Mouse (Mus musculus) liver, adult 2 months (tissue): ENCODE measurements at regions not wholly inside any gene's neighbourhood (a gene's known extent, or its start where the extent isn't known, plus 50 kb on each side); places are given as distances from the start of the nearest gene placed in this dataset.

ENCODE experiments used
- CTCF ChIP-seq: fragments of 200-500 bp; IDR thresholded peaks from 2 replicates; pipeline ENCODE4 v1.5.1; 2011; ENCODE audit warnings: low read depth, low read length, control low read depth
- POLR2A ChIP-seq: fragments of 200-500 bp; IDR thresholded peaks from 2 replicates; pipeline ENCODE4 v1.6.1; 2011; ENCODE audit warnings: low read length, control low read depth; ENCODE audit not compliant: insufficient read depth; ENCODE audit errors: extremely low read depth

DNA sequence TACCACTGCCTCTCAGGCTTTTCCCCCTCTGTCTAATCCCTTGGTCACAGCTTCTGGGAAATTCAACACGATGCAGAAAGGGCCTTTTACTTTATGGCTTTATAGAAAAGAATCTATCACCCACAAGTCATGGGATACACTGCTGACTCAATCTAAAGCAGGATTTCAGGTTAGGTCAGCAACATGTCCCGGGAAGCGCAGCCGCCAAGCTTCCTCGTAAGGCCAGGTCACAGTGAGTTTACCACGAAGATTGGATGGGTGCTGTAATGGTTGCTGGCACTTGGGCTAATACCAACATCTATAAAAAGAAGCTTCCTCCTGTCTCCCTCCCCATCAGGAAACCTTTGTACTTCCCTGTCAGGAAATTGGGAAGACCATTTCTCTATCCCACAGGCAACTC, 70.0 kb upstream of the Gm9747 start:
- TF ChIP-seq POLR2A (no peak), CTCF (no peak)
